In genomic region chr16:76768607-76769006, GRCm38 (mm10) we compare ENCODE assay signal across 8 mouse cellular contexts.
A peak's percentile ranks its signal among the peaks of the same experiment; 100 is the strongest.
DNase-seq lines count a peak whose midpoint lies in the region; ATAC-seq and TF ChIP-seq lines count a peak whose summit lies in the region.

No protein-coding gene starts in this region.

- H3K4me3 ChIP-seq in forebrain, embryonic 12.5 days (replicated peaks) = no peak overlapping the region
- no peak overlapping the region for H3K4me3 ChIP-seq in forebrain, embryonic 14.5 days (ENCODE audit: low read depth, low read length)
- H3K4me3 ChIP-seq in embryonic fibroblast, embryonic 13.5 days (ENCODE audit: insufficient read depth, low read length) = no peak overlapping the region
- H3K4me3 ChIP-seq in neural tube, embryonic 15.5 days (replicated peaks) = no peak overlapping the region

- 84% methylated on average over 9 of the region's 9 CpGs for WGBS in forebrain, embryonic 12.5 days
- 83% methylated on average over 9 of the region's 9 CpGs for WGBS in forebrain, embryonic 14.5 days
- 83% methylated on average over 9 of the region's 9 CpGs for WGBS in neural tube, embryonic 15.5 days

- TF ChIP-seq CTCF in embryonic fibroblast, embryonic 13.5 days (IDR thresholded peaks at IDR 0.05; ENCODE audit: borderline replicate concordance, insufficient read depth, low read length) = peak; percentile 62; the same call in 1 of the 2 replicates

- no peaks in the 10 kb centered on the region for H3K36me3 ChIP-seq in forebrain, embryonic 12.5 days (replicated peaks)
- H3K36me3 ChIP-seq in forebrain, embryonic 14.5 days (ENCODE audit: control insufficient read depth, insufficient read depth, low read length) = no peaks in the 10 kb centered on the region
- no peaks in the 10 kb centered on the region for H3K36me3 ChIP-seq in neural tube, embryonic 15.5 days

- ATAC-seq in forebrain, embryonic 12.5 days (ENCODE audit: low FRiP score) = 0 out of 2 replicates have a peak, but pooled peaks have one; percentile 33
- ATAC-seq in forebrain, embryonic 14.5 days = no peak
- no peak for ATAC-seq in neural tube, embryonic 15.5 days (ENCODE audit: low FRiP score)

- DNase-seq in forebrain, embryonic 14.5 days (ENCODE audit: low spot score) = no peak
- peak; percentile 10 to 28 for DNase-seq in right cerebral cortex, adult 2 months (ENCODE audit: low spot score in 2 of 2)
- DNase-seq in right cerebral cortex, postnatal 25 days = no peak
- peak; percentile 69 to 75 for DNase-seq in kidney, postnatal 4 days
- DNase-seq in ovary, postnatal 36 days (ENCODE audit: low spot score) = peak; percentile 62

- no peaks in the 10 kb centered on the region for H3K27me3 ChIP-seq in forebrain, embryonic 12.5 days
- H3K27me3 ChIP-seq in forebrain, embryonic 14.5 days (replicated peaks; ENCODE audit: control insufficient read depth, insufficient read depth, low read length) = no peaks in the 10 kb centered on the region
- H3K27me3 ChIP-seq in neural tube, embryonic 15.5 days (replicated peaks) = no peaks in the 10 kb centered on the region

- no peak overlapping the region for H3K27ac ChIP-seq in forebrain, embryonic 12.5 days
- H3K27ac ChIP-seq in forebrain, embryonic 14.5 days (ENCODE audit: low read depth, low read length) = no peak overlapping the region
- H3K27ac ChIP-seq in embryonic fibroblast, embryonic 13.5 days (ENCODE audit: insufficient read depth, low read length) = no peak overlapping the region
- no peak overlapping the region for H3K27ac ChIP-seq in neural tube, embryonic 15.5 days (replicated peaks)

- no peak overlapping the region for H3K4me2 ChIP-seq in forebrain, embryonic 12.5 days
- H3K4me2 ChIP-seq in forebrain, embryonic 14.5 days (ENCODE audit: low read length) = no peak overlapping the region
- H3K4me2 ChIP-seq in neural tube, embryonic 15.5 days = no peak overlapping the region

- H3K4me1 ChIP-seq in forebrain, embryonic 12.5 days = no peaks in the 10 kb centered on the region
- H3K4me1 ChIP-seq in forebrain, embryonic 14.5 days (ENCODE audit: control insufficient read depth, insufficient read depth, low read length) = no peaks in the 10 kb centered on the region
- no peaks in the 10 kb centered on the region; the same call in 1 of the 2 replicates for H3K4me1 ChIP-seq in embryonic fibroblast, embryonic 13.5 days (ENCODE audit: control insufficient read depth, insufficient read depth, low read length)
- no peaks in the 10 kb centered on the region for H3K4me1 ChIP-seq in neural tube, embryonic 15.5 days

- H3K9ac ChIP-seq in forebrain, embryonic 12.5 days = no peak overlapping the region
- H3K9ac ChIP-seq in forebrain, embryonic 14.5 days (ENCODE audit: low read length) = no peak overlapping the region
- H3K9ac ChIP-seq in neural tube, embryonic 15.5 days (replicated peaks) = no peak overlapping the region

- TF ChIP-seq POLR2A in embryonic fibroblast, embryonic 13.5 days (IDR thresholded peaks at IDR 0.05; ENCODE audit: low read depth, low read length) = no peak

- H3K9me3 ChIP-seq in forebrain, embryonic 12.5 days = no peaks in the 10 kb centered on the region
- no peaks in the 10 kb centered on the region for H3K9me3 ChIP-seq in forebrain, embryonic 14.5 days (replicated peaks; ENCODE audit: control insufficient read depth, low read length)
- no peaks in the 10 kb centered on the region for H3K9me3 ChIP-seq in neural tube, embryonic 15.5 days (replicated peaks)

Comparison
In these comparisons a context has a peak if more than half of its experiments do, and no peak if none do; other contexts are left out.
1. DNase-seq: peak in right cerebral cortex, adult 2 months (2 of 2), kidney, postnatal 4 days (2 of 2) and ovary, postnatal 36 days (single experiment); none in forebrain, embryonic 14.5 days (single experiment) and right cerebral cortex, postnatal 25 days (single experiment).